Mouse (Mus musculus): Measurements from ENCODE around the gene Olig2. TPM values are rescaled to one million over a fixed set of nuclear protein-coding genes. Genes with fewer than 3 reads are reported as not detected.

Olig2 gene
- total RNA-seq, 2 experiments from 2014 or later = not detected

GRCm38 (mm10) chr16:91270982-91271549 lies 45.8 kb downstream of the Olig2 start:
- no peak for DNase-seq

GRCm38 (mm10) chr16:91271634-91272033 lies 46.4 kb downstream of the Olig2 start:
- no peak for DNase-seq

Other genes starting within 250 kb of the Olig2 start
- 10 to 100 TPM; 14.6 TPM for gene Synj1, start 214.1 kb upstream of the Olig2 start, total RNA-seq (2021)
- 10 to 100 TPM; 12.8 to 26.2 TPM for gene Paxbp1, start 180.9 kb upstream of the Olig2 start, total RNA-seq (2021)
- gene 4932438H23Rik, start 130.3 kb upstream of the Olig2 start, total RNA-seq (2021) = 1 to 10 TPM; 1.3 to 2.6 TPM
- gene Olig1, start 44.3 kb downstream of the Olig2 start, total RNA-seq (2021) = under 1 TPM; 0.28 to 0.38 TPM
- 10 to 100 TPM; 19.4 to 22.9 TPM for gene Ifnar2, start 147.3 kb downstream of the Olig2 start, total RNA-seq (2021)
- gene Gm21970, start 166.3 kb downstream of the Olig2 start, total RNA-seq (2021) = not detected
- 10 to 100 TPM; 13.4 to 17.0 TPM for gene Il10rb, start 180.7 kb downstream of the Olig2 start, total RNA-seq (2021)

Measured in gastrocnemius, postnatal 10 days (tissue).